ENCODE assay signal across 8 mouse cellular contexts in genomic region chr4:116174466-116175116, GRCm38 (mm10). TPM values are rescaled to one million over a fixed set of nuclear protein-coding genes. Genes with fewer than 3 reads are reported as not detected.
A peak's percentile ranks its signal among the peaks of the same experiment; 100 is the strongest.
DNase-seq lines count a peak whose midpoint lies in the region; ATAC-seq lines count a peak whose summit lies in the region.

No protein-coding gene starts in this region.

- H3K27me3 ChIP-seq in midbrain, embryonic 14.5 days (ENCODE audit: control insufficient read depth, insufficient read depth, low read length), result no peaks in the 10 kb centered on the region
- no peaks in the 10 kb centered on the region for H3K27me3 ChIP-seq in midbrain, embryonic 13.5 days
- H3K27me3 ChIP-seq in kidney, embryonic 15.5 days, result no peaks in the 10 kb centered on the region
- no peaks in the 10 kb centered on the region for H3K27me3 ChIP-seq in stomach, embryonic 14.5 days (ENCODE audit: control insufficient read depth, insufficient read depth, low read length)

- no peak overlapping the region for H3K9ac ChIP-seq in midbrain, embryonic 14.5 days (replicated peaks; ENCODE audit: low read length)
- H3K9ac ChIP-seq in midbrain, embryonic 13.5 days (replicated peaks), result no peak overlapping the region
- H3K9ac ChIP-seq in kidney, embryonic 15.5 days, result no peak overlapping the region
- H3K9ac ChIP-seq in stomach, embryonic 14.5 days (replicated peaks; ENCODE audit: low read depth, low read length), result no peak overlapping the region

- DNase-seq in adrenal gland, postnatal 10 days, result peak; percentile 35
- no peak for DNase-seq in adrenal gland, adult 8-10 months
- no peak for DNase-seq in midbrain, embryonic 14.5 days
- no peak for DNase-seq in right cerebral cortex, postnatal 25 days

- ATAC-seq in midbrain, embryonic 14.5 days (ENCODE audit: low FRiP score, low TSS enrichment), result no peak
- no peak for ATAC-seq in midbrain, embryonic 13.5 days
- ATAC-seq in kidney, embryonic 15.5 days (replicated peaks; ENCODE audit: low FRiP score), result no peak
- no peak for ATAC-seq in stomach, embryonic 14.5 days (ENCODE audit: insufficient number of reproducible peaks, insufficient read depth, low FRiP score, low read depth)
- ATAC-seq in erythroid progenitor cell, adult 5-6 weeks (replicated peaks; ENCODE audit: low FRiP score, poor library complexity, severe bottlenecking), result no peak

- H3K4me2 ChIP-seq in midbrain, embryonic 14.5 days (ENCODE audit: low read length), result no peak overlapping the region
- H3K4me2 ChIP-seq in midbrain, embryonic 13.5 days (replicated peaks), result no peak overlapping the region
- H3K4me2 ChIP-seq in kidney, embryonic 15.5 days, result no peak overlapping the region
- H3K4me2 ChIP-seq in stomach, embryonic 14.5 days (replicated peaks; ENCODE audit: low read depth, low read length), result no peak overlapping the region

- no peaks in the 10 kb centered on the region for H3K36me3 ChIP-seq in midbrain, embryonic 14.5 days (ENCODE audit: control insufficient read depth, insufficient read depth, low read length)
- H3K36me3 ChIP-seq in midbrain, embryonic 13.5 days, result no peaks in the 10 kb centered on the region
- no peaks in the 10 kb centered on the region for H3K36me3 ChIP-seq in kidney, embryonic 15.5 days
- no peaks in the 10 kb centered on the region for H3K36me3 ChIP-seq in stomach, embryonic 14.5 days (ENCODE audit: control insufficient read depth, insufficient read depth, low read length)

- peaks cover 19% of the 10 kb centered on the region; the same call in 1 of the 2 replicates for H3K4me1 ChIP-seq in midbrain, embryonic 14.5 days (ENCODE audit: control insufficient read depth, insufficient read depth, low read length)
- H3K4me1 ChIP-seq in midbrain, embryonic 13.5 days (replicated peaks), result peaks cover 33% of the 10 kb centered on the region
- peaks cover 39% of the 10 kb centered on the region for H3K4me1 ChIP-seq in kidney, embryonic 15.5 days
- peaks cover 22% of the 10 kb centered on the region; the same call in 1 of the 2 replicates for H3K4me1 ChIP-seq in stomach, embryonic 14.5 days (ENCODE audit: control insufficient read depth, insufficient read depth, low read length)

- H3K9me3 ChIP-seq in midbrain, embryonic 14.5 days (ENCODE audit: control insufficient read depth, low read length), result no peaks in the 10 kb centered on the region
- no peaks in the 10 kb centered on the region for H3K9me3 ChIP-seq in midbrain, embryonic 13.5 days
- no peaks in the 10 kb centered on the region for H3K9me3 ChIP-seq in kidney, embryonic 15.5 days (replicated peaks)
- H3K9me3 ChIP-seq in stomach, embryonic 14.5 days (ENCODE audit: control insufficient read depth, low read depth, low read length), result no peaks in the 10 kb centered on the region

- WGBS in midbrain, embryonic 14.5 days, result 45% methylated on average over 6 of the region's 6 CpGs
- WGBS in midbrain, embryonic 13.5 days, result 42% methylated on average over 6 of the region's 6 CpGs
- WGBS in kidney, embryonic 15.5 days, result 52% methylated on average over 6 of the region's 6 CpGs
- 36% methylated on average over 6 of the region's 6 CpGs for WGBS in stomach, embryonic 14.5 days

- H3K4me3 ChIP-seq in midbrain, embryonic 14.5 days (replicated peaks; ENCODE audit: low read depth, low read length), result no peak overlapping the region
- H3K4me3 ChIP-seq in midbrain, embryonic 13.5 days (replicated peaks), result no peak overlapping the region
- no peak overlapping the region for H3K4me3 ChIP-seq in kidney, embryonic 15.5 days (replicated peaks)
- no peak overlapping the region for H3K4me3 ChIP-seq in stomach, embryonic 14.5 days (ENCODE audit: low read depth, low read length)

- H3K27ac ChIP-seq in midbrain, embryonic 14.5 days (replicated peaks; ENCODE audit: low read depth, low read length), result peak overlapping the region; percentile 6; the same call in 1 of the 2 replicates
- no peak overlapping the region for H3K27ac ChIP-seq in midbrain, embryonic 13.5 days
- H3K27ac ChIP-seq in kidney, embryonic 15.5 days, result peak overlapping the region; percentile 92; the same call in 1 of the 2 replicates
- 0 out of 2 replicates have a peak overlapping the region, but pooled peaks have one; percentile 30 for H3K27ac ChIP-seq in stomach, embryonic 14.5 days (ENCODE audit: low read length)

RNA-seq across cellular contexts. Expression of gene Gm49337, which starts 1.4 kb away (rescaled TPM):
- not detected for total RNA-seq in adrenal gland, postnatal 10 days (2021)
- not detected for total RNA-seq in adrenal gland, adult 8-10 months (2022)
- not detected in 2 replicates for polyA plus RNA-seq in midbrain, embryonic 14.5 days (2014; fragmentation: Nextera tagmentation; extraction: Ambion mirVana)
- not detected in 2 replicates for polyA plus RNA-seq in midbrain, embryonic 13.5 days (2015; fragmentation: Nextera tagmentation; extraction: Ambion mirVana)
- not detected in 2 replicates for polyA plus RNA-seq in kidney, embryonic 15.5 days (2015; fragmentation: Nextera tagmentation; extraction: Ambion mirVana)
- polyA plus RNA-seq in stomach, embryonic 14.5 days (2014; fragmentation: Nextera tagmentation; extraction: Ambion mirVana), result not detected in 2 replicates
- total RNA-seq in erythroid progenitor cell, adult 5-6 weeks (2015; ENCODE audit: low replicate concordance), result not detected in 2 replicates
- total RNA-seq in erythroid progenitor cell, adult 5-6 weeks (2017; ENCODE audit: low replicate concordance), result 1.7 TPM in 1 of 2 replicates, not detected in the other

RNA-seq across cellular contexts. Expression of gene 1700042G07Rik, which starts 1.4 kb away (rescaled TPM):
- total RNA-seq in adrenal gland, postnatal 10 days (2021), result not detected
- total RNA-seq in adrenal gland, adult 8-10 months (2022), result not detected
- not detected in 2 replicates for polyA plus RNA-seq in midbrain, embryonic 14.5 days (2014; fragmentation: Nextera tagmentation; extraction: Ambion mirVana)
- polyA plus RNA-seq in midbrain, embryonic 13.5 days (2015; fragmentation: Nextera tagmentation; extraction: Ambion mirVana), result not detected in 2 replicates
- polyA plus RNA-seq in kidney, embryonic 15.5 days (2015; fragmentation: Nextera tagmentation; extraction: Ambion mirVana), result not detected in 2 replicates
- polyA plus RNA-seq in stomach, embryonic 14.5 days (2014; fragmentation: Nextera tagmentation; extraction: Ambion mirVana), result not detected in 2 replicates
- not detected in 2 replicates for total RNA-seq in erythroid progenitor cell, adult 5-6 weeks (2015; ENCODE audit: low replicate concordance)
- not detected in 2 replicates for total RNA-seq in erythroid progenitor cell, adult 5-6 weeks (2017; ENCODE audit: low replicate concordance)

RNA-seq across cellular contexts. Expression of gene Tspan1, which starts 7.2 kb away (rescaled TPM):
- not detected for total RNA-seq in adrenal gland, postnatal 10 days (2021)
- total RNA-seq in adrenal gland, adult 8-10 months (2022), result not detected
- 0.11 and 0.18 TPM in 2 replicates for polyA plus RNA-seq in midbrain, embryonic 14.5 days (2014; fragmentation: Nextera tagmentation; extraction: Ambion mirVana)
- 0.11 TPM in 1 of 2 replicates, not detected in the other for polyA plus RNA-seq in midbrain, embryonic 13.5 days (2015; fragmentation: Nextera tagmentation; extraction: Ambion mirVana)
- polyA plus RNA-seq in kidney, embryonic 15.5 days (2015; fragmentation: Nextera tagmentation; extraction: Ambion mirVana), result 2.1 and 6.4 TPM in 2 replicates
- polyA plus RNA-seq in stomach, embryonic 14.5 days (2014; fragmentation: Nextera tagmentation; extraction: Ambion mirVana), result 50.2 and 51.7 TPM in 2 replicates
- total RNA-seq in erythroid progenitor cell, adult 5-6 weeks (2015; ENCODE audit: low replicate concordance), result not detected in 2 replicates
- total RNA-seq in erythroid progenitor cell, adult 5-6 weeks (2017; ENCODE audit: low replicate concordance), result not detected in 2 replicates

RNA-seq across cellular contexts. Expression of gene Lurap1, which starts 23.5 kb away (rescaled TPM):
- 10 to 100 TPM; 14.5 to 19.1 TPM for total RNA-seq in adrenal gland, postnatal 10 days (2021)
- 10 to 100 TPM in 3 of 4 experiments, 1 to 10 TPM in 1; 8.3 to 14.0 (median 12.1) TPM for total RNA-seq in adrenal gland, adult 8-10 months (2022)
- 1.3 and 1.8 TPM in 2 replicates for polyA plus RNA-seq in midbrain, embryonic 14.5 days (2014; fragmentation: Nextera tagmentation; extraction: Ambion mirVana)
- 1.5 and 2.2 TPM in 2 replicates for polyA plus RNA-seq in midbrain, embryonic 13.5 days (2015; fragmentation: Nextera tagmentation; extraction: Ambion mirVana)
- 2.7 and 3.2 TPM in 2 replicates for polyA plus RNA-seq in kidney, embryonic 15.5 days (2015; fragmentation: Nextera tagmentation; extraction: Ambion mirVana)
- 3.0 and 3.5 TPM in 2 replicates for polyA plus RNA-seq in stomach, embryonic 14.5 days (2014; fragmentation: Nextera tagmentation; extraction: Ambion mirVana)
- not detected in 2 replicates for total RNA-seq in erythroid progenitor cell, adult 5-6 weeks (2015; ENCODE audit: low replicate concordance)
- not detected in 2 replicates for total RNA-seq in erythroid progenitor cell, adult 5-6 weeks (2017; ENCODE audit: low replicate concordance)

RNA-seq across cellular contexts. Expression of gene Pik3r3, which starts 46.8 kb away (rescaled TPM):
- 10 to 100 TPM; 15.6 to 18.9 TPM for total RNA-seq in adrenal gland, postnatal 10 days (2021)
- 10 to 100 TPM; 21.5 to 41.2 (median 31.1) TPM for total RNA-seq in adrenal gland, adult 8-10 months (2022)
- 86.4 and 115 TPM in 2 replicates for polyA plus RNA-seq in midbrain, embryonic 14.5 days (2014; fragmentation: Nextera tagmentation; extraction: Ambion mirVana)
- polyA plus RNA-seq in midbrain, embryonic 13.5 days (2015; fragmentation: Nextera tagmentation; extraction: Ambion mirVana), result 111 TPM in 2 replicates
- polyA plus RNA-seq in kidney, embryonic 15.5 days (2015; fragmentation: Nextera tagmentation; extraction: Ambion mirVana), result 21.3 and 21.6 TPM in 2 replicates
- polyA plus RNA-seq in stomach, embryonic 14.5 days (2014; fragmentation: Nextera tagmentation; extraction: Ambion mirVana), result 21.6 and 24.6 TPM in 2 replicates
- total RNA-seq in erythroid progenitor cell, adult 5-6 weeks (2015; ENCODE audit: low replicate concordance), result 1.8 and 2.1 TPM in 2 replicates
- total RNA-seq in erythroid progenitor cell, adult 5-6 weeks (2017; ENCODE audit: low replicate concordance), result 0.26 and 5.7 TPM in 2 replicates
